Mouse (Mus musculus) midbrain, embryonic 11.5 days (tissue): ENCODE measurements around the gene Gm12258. TPM values are rescaled to one million over a fixed set of nuclear protein-coding genes. Genes with fewer than 3 reads are reported as not detected.
"Not testable (repeated sequence)": the region's sequence is repeated elsewhere in the genome, so short reads cannot be mapped to it uniquely, and the experiment has no call there.

ENCODE experiments used
- ATAC-seq: fragments of 200-750 bp; cut with Nextera tagmentation; 2 replicates; pipeline ENCODE4 v1.8.0; 2017; ENCODE audit warnings: moderate TSS enrichment, moderate library complexity; ENCODE audit not compliant: low FRiP score
- DNase-seq: peaks from one replicate; pipeline ENCODE4 v3.0.0; 2015; ENCODE audit warnings: low spot score; ENCODE audit errors: missing footprints
- H3K27ac ChIP-seq: fragments of 300-500 bp; sonication (generic); 2 replicates; pipeline ENCODE4 v1.5.1; 2014; ENCODE audit warnings: low read depth, low read length
- H3K27me3 ChIP-seq: fragments of 300-500 bp; sonication (generic); 2 replicates; pipeline ENCODE4 v1.6.1; 2014; ENCODE audit warnings: mild to moderate bottlenecking, low read length, moderate library complexity, mixed read lengths; ENCODE audit not compliant: control insufficient read depth, insufficient read depth
- H3K36me3 ChIP-seq: fragments of 300-500 bp; sonication (generic); 2 replicates; pipeline ENCODE4 v1.6.1; 2014; ENCODE audit warnings: mild to moderate bottlenecking, low read length, moderate library complexity, mixed read lengths; ENCODE audit not compliant: control insufficient read depth, insufficient read depth
- H3K4me1 ChIP-seq: fragments of 300-500 bp; sonication (generic); 2 replicates; pipeline ENCODE4 v1.6.1; 2014; ENCODE audit warnings: low read length; ENCODE audit not compliant: control insufficient read depth, insufficient read depth
- H3K4me2 ChIP-seq: fragments of 300-500 bp; sonication (generic); 2 replicates; pipeline ENCODE4 v1.6.1; 2014; ENCODE audit warnings: mild to moderate bottlenecking, moderate library complexity
- H3K4me3 ChIP-seq: fragments of 300-500 bp; sonication (generic); 2 replicates; pipeline ENCODE4 v1.5.1; 2014; ENCODE audit warnings: low read depth, low read length
- H3K9ac ChIP-seq: fragments of 300-500 bp; sonication (generic); 2 replicates; pipeline ENCODE4 v1.6.1; 2014; ENCODE audit warnings: low read length
- H3K9me3 ChIP-seq: fragments of 300-500 bp; sonication (generic); 2 replicates; pipeline ENCODE4 v1.6.1; 2016; ENCODE audit warnings: low read length; ENCODE audit not compliant: control insufficient read depth
- WGBS: fragments of 180-500 bp; shearing (Covaris S2); extraction: QIAGEN DNeasy Blood & Tissue Kit; methylation state at CpG from one replicate; pipeline ENCODE4 v1.1.7; 2014; 5-methylcytosine and 5-hydroxymethylcytosine counted together
- polyA plus RNA-seq: library from polyadenylated mRNA; unstranded; fragments of >200 nt; fragmentation: Nextera tagmentation; extraction: Ambion mirVana; gene quantifications from 2 replicates; pipeline ENCODE4 v1.2.1, GENCODE M21; 2014

The Gm12258 gene
- polyA plus RNA-seq, 1 experiment from 2014 or later = 15.6 TPM

GRCm38 (mm10) chr11:58829764-58830163 lies 17.2 kb upstream of the Gm12258 start:
- Histone ChIP-seq H3K9ac (no peak overlapping the region), H3K27me3 (no peaks in the 10 kb centered on the region), H3K9me3 (no peaks in the 10 kb centered on the region), H3K27ac (no peak overlapping the region), H3K4me3 (no peak overlapping the region), H3K4me2 (no peak overlapping the region), H3K4me1 (no peaks in the 10 kb centered on the region), H3K36me3 (no peaks in the 10 kb centered on the region)
- 88% methylated on average over 3 of the region's 3 CpGs for WGBS
- DNase-seq = no peak
- ATAC-seq = no peak

DNA sequence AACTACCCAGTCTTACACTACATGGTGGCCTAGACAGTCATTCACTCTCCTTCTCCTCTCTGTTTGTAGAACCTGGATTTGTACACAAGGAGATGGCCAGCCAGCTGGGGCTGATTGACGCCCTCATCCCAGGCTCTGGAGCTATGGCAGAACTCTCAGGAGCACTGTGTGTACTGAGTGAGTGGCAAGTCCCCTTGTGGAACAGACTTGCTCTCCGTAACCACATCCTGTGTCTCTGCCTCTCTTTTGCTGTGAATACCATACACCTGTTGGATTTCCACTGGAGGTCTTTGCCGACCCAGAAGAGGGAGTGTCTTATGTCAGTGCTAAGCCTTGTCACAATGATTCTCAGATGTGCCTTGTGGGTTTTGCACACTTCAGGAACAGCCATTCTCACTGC lies 14.4 kb upstream of the Gm12258 start:
- WGBS = 61% methylated on average over 3 of the region's 3 CpGs
- DNase-seq, H3K9me3 ChIP-seq, H3K36me3 ChIP-seq, H3K27me3 ChIP-seq, H3K9ac ChIP-seq, H3K4me2 ChIP-seq, H3K4me1 ChIP-seq, ATAC-seq, H3K27ac ChIP-seq, H3K4me3 ChIP-seq: not testable (repeated sequence)

GRCm38 (mm10) chr11:58838951-58839350 lies 8.0 kb upstream of the Gm12258 start, which contains the start of gene Olfr311:
Gene Olfr311, plus strand, starts transcription at chr11:58839251.
- not testable (repeated sequence) for H3K9me3 ChIP-seq, H3K4me3 ChIP-seq, H3K4me1 ChIP-seq, H3K27me3 ChIP-seq, DNase-seq, H3K36me3 ChIP-seq, H3K27ac ChIP-seq, H3K4me2 ChIP-seq, ATAC-seq, H3K9ac ChIP-seq

DNA sequence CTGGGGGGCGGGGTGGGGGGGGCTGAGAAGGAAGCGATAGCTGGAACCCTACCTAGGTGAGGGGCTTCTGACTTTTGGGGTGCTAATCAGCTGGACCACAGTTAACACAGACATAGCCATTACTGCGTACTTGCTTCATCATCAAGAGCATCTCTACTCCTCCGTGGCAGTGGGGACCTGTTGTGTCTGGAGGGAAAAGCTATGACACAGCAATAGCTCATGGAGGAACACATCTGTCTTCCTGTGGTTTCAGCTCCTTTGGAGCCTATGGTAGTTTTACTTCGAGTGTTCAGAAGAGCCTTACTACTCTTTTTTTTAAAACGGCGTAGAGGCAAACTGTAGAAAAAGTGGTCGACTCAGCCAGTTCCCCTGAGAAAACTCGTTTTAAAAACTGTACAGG lies 678 bp downstream of the Gm12258 start:
- peak overlapping the region; percentile 85 for H3K4me2 ChIP-seq
- H3K27me3 ChIP-seq = no peaks in the 10 kb centered on the region
- DNase-seq (no peak), ATAC-seq (peak; percentile 12; the same call in 1 of the 2 replicates)
- H3K9ac ChIP-seq = peak overlapping the region; percentile 69
- peak overlapping the region; percentile 49 for H3K4me3 ChIP-seq
- WGBS = 51% methylated on average over 9 of the region's 9 CpGs
- H3K9me3 ChIP-seq = no peaks in the 10 kb centered on the region
- H3K4me1 ChIP-seq = peaks cover 6% of the 10 kb centered on the region
- 0 out of 2 replicates have a peak, but pooled peaks cover 8% of the 10 kb centered on the region for H3K36me3 ChIP-seq
- no peak overlapping the region for H3K27ac ChIP-seq

- Histone ChIP-seq H3K27ac (no peak overlapping the region), H3K4me3 (no peak overlapping the region), H3K36me3 (peaks cover 8% of the 10 kb centered on the region; the same call in 1 of the 2 replicates), H3K4me1 (peaks cover 6% of the 10 kb centered on the region), H3K27me3 (no peaks in the 10 kb centered on the region), H3K9me3 (no peaks in the 10 kb centered on the region), H3K9ac (no peak overlapping the region), H3K4me2 (no peak overlapping the region)
- WGBS = 77% methylated on average over 2 of the region's 2 CpGs
- DNase-seq = no peak
- no peak for ATAC-seq
These were observed 2.8 kb downstream of the Gm12258 start for GRCm38 (mm10) chr11:58849731-58850130.

GRCm38 (mm10) chr11:58860744-58861143 lies 13.8 kb downstream of the Gm12258 start:
- WGBS = 93% methylated on average over 8 of the region's 8 CpGs
- Histone ChIP-seq H3K4me1 (no peaks in the 10 kb centered on the region), H3K9ac (no peak overlapping the region), H3K9me3 (peaks cover 10% of the 10 kb centered on the region; the same call in 1 of the 2 replicates), H3K4me2 (no peak overlapping the region), H3K27me3 (no peaks in the 10 kb centered on the region), H3K4me3 (no peak overlapping the region), H3K27ac (no peak overlapping the region), H3K36me3 (peaks cover 29% of the 10 kb centered on the region)
- DNase-seq = no peak
- ATAC-seq = no peak

- peak; percentile 88 for ATAC-seq
- H3K27me3 ChIP-seq = no peaks in the 10 kb centered on the region
- H3K36me3 ChIP-seq = no peaks in the 10 kb centered on the region
- H3K27ac ChIP-seq = peak within 1 kb of the TSS; percentile 61
- peaks cover 8% of the 10 kb centered on the region for H3K4me1 ChIP-seq
- peak; percentile 98 for DNase-seq
- peak within 1 kb of the TSS; percentile 84 for H3K4me2 ChIP-seq
- WGBS = 5% methylated on average over 37 of the region's 37 CpGs
- peak within 1 kb of the TSS; percentile 90 for H3K9ac ChIP-seq
- peak within 1 kb of the TSS; percentile 79 for H3K4me3 ChIP-seq
- H3K9me3 ChIP-seq = no peaks in the 10 kb centered on the region
These were observed 20.3 kb downstream of the Gm12258 start, which contains the start of gene 2810021J22Rik for GRCm38 (mm10) chr11:58867039-58867953. Gene 2810021J22Rik, plus strand, starts transcription at chr11:58867216.

DNA sequence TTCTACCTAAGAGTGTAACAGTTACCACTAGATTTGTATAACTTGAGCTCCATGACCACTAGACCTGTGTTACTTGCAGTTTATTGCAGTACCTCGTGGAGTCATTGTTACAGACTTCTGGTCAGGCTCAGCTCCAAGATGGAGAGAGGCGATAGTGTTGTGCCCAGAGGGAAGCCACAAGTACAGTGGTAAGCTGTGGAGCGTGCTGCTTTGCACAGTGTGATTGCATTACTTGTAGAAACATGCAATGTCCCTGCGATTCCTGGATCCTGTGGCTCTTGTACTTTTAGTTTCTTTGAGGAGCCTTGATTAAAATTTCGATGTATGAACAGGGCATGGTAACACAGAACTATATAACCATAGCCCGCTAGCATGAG lies 21.0 kb downstream of the Gm12258 start:
- ATAC-seq = no peak
- Histone ChIP-seq H3K27ac (no peak overlapping the region), H3K9me3 (no peaks in the 10 kb centered on the region), H3K4me2 (peak overlapping the region; percentile 84), H3K27me3 (no peaks in the 10 kb centered on the region), H3K4me1 (peaks cover 8% of the 10 kb centered on the region), H3K36me3 (no peaks in the 10 kb centered on the region), H3K9ac (peak overlapping the region; percentile 90; the same call in 1 of the 2 replicates), H3K4me3 (peak overlapping the region; percentile 79)
- no peak for DNase-seq
- WGBS = 89% methylated on average over 6 of the region's 6 CpGs

DNA sequence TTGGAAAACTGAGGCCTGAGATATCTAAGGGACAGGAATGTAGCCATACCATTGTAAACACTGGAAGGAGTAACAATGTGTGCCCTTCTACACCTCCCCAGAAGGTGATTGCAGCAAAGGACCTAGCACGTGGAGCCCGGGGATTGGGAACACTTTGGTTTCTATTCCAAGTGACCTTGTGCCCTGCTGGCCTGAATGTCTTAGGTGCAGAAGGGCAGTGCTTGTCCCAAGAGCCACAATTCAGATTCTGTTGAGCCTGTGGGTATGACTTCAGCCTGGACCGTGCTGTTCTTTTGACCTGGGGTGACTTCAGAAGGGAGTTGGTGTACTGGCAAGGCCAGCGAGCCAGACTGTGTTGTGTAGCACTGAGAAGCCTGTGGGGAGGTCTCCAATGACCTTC lies 24.0 kb downstream of the Gm12258 start:
- ATAC-seq (no peak), DNase-seq (no peak)
- Histone ChIP-seq H3K4me2 (no peak overlapping the region), H3K9me3 (no peaks in the 10 kb centered on the region), H3K36me3 (no peaks in the 10 kb centered on the region), H3K27ac (no peak overlapping the region), H3K4me1 (peaks cover 8% of the 10 kb centered on the region), H3K4me3 (no peak overlapping the region), H3K27me3 (no peaks in the 10 kb centered on the region), H3K9ac (no peak overlapping the region)
- WGBS = 93% methylated on average over 4 of the region's 4 CpGs
